Mouse (Mus musculus): ENCODE results near the gene Itk. TPM values are rescaled to one million over a fixed set of nuclear protein-coding genes. Genes with fewer than 3 reads are reported as not detected.

Gene Itk
- polyA plus RNA-seq, 1 experiment from 2014 or later = not detected

GRCm38 (mm10) chr11:46372331-46372953, 16.9 kb downstream of the Itk start:
- no peak overlapping the region for H3K4me3 ChIP-seq (replicated peaks)
- H3K27me3 ChIP-seq (replicated peaks) = no peaks in the 10 kb centered on the region
- no peak overlapping the region for H3K27ac ChIP-seq (replicated peaks)
- no peaks in the 10 kb centered on the region for H3K36me3 ChIP-seq
- no peak for ATAC-seq (ENCODE audit: low FRiP score)
- H3K9me3 ChIP-seq (replicated peaks) = no peaks in the 10 kb centered on the region
- no peak overlapping the region for H3K9ac ChIP-seq (replicated peaks)
- 81% methylated on average over 8 of the region's 8 CpGs for WGBS
- no peaks in the 10 kb centered on the region for H3K4me1 ChIP-seq
- H3K4me2 ChIP-seq = no peak overlapping the region

GRCm38 (mm10) chr11:46371250-46371649, 18.1 kb downstream of the Itk start:
- no peak for ATAC-seq (ENCODE audit: low FRiP score)
- Histone ChIP-seq H3K36me3 (no peaks in the 10 kb centered on the region), H3K9ac (replicated peaks) (no peak overlapping the region), H3K27me3 (replicated peaks) (no peaks in the 10 kb centered on the region), H3K4me1 (no peaks in the 10 kb centered on the region), H3K4me3 (replicated peaks) (no peak overlapping the region), H3K4me2 (no peak overlapping the region), H3K9me3 (replicated peaks) (no peaks in the 10 kb centered on the region), H3K27ac (replicated peaks) (no peak overlapping the region)
- WGBS = 92% methylated on average over 8 of the region's 8 CpGs

GRCm38 (mm10) chr11:46370457-46370856, 18.9 kb downstream of the Itk start:
- Histone ChIP-seq H3K9me3 (replicated peaks) (no peaks in the 10 kb centered on the region), H3K27me3 (replicated peaks) (no peaks in the 10 kb centered on the region), H3K4me1 (no peaks in the 10 kb centered on the region), H3K4me3 (replicated peaks) (no peak overlapping the region), H3K27ac (replicated peaks) (no peak overlapping the region), H3K4me2 (no peak overlapping the region), H3K9ac (replicated peaks) (no peak overlapping the region), H3K36me3 (no peaks in the 10 kb centered on the region)
- WGBS = 86% methylated on average over 4 of the region's 4 CpGs
- ATAC-seq (ENCODE audit: low FRiP score) = no peak

- Histone ChIP-seq H3K36me3 (no peaks in the 10 kb centered on the region), H3K4me1 (no peaks in the 10 kb centered on the region), H3K9ac (replicated peaks) (no peak overlapping the region), H3K27me3 (replicated peaks) (no peaks in the 10 kb centered on the region), H3K27ac (replicated peaks) (no peak overlapping the region), H3K4me3 (replicated peaks) (no peak overlapping the region), H3K4me2 (no peak overlapping the region), H3K9me3 (replicated peaks) (no peaks in the 10 kb centered on the region)
- 74% methylated on average over 3 of the region's 3 CpGs for WGBS
- ATAC-seq (ENCODE audit: low FRiP score) = no peak
These were observed 23.0 kb downstream of the Itk start for GRCm38 (mm10) chr11:46366357-46366756.

- WGBS = 80% methylated on average over 5 of the region's 5 CpGs
- Histone ChIP-seq H3K9me3 (replicated peaks) (no peaks in the 10 kb centered on the region), H3K36me3 (no peaks in the 10 kb centered on the region), H3K27ac (replicated peaks) (no peak overlapping the region), H3K4me3 (replicated peaks) (no peak overlapping the region), H3K4me1 (no peaks in the 10 kb centered on the region), H3K9ac (replicated peaks) (no peak overlapping the region), H3K27me3 (replicated peaks) (no peaks in the 10 kb centered on the region), H3K4me2 (no peak overlapping the region)
- ATAC-seq (ENCODE audit: low FRiP score) = no peak
These were observed 23.6 kb downstream of the Itk start for GRCm38 (mm10) chr11:46365744-46366143.

GRCm38 (mm10) chr11:46363864-46364263, 25.5 kb downstream of the Itk start:
- 95% methylated on average over 9 of the region's 9 CpGs for WGBS
- Histone ChIP-seq H3K9ac (replicated peaks) (no peak overlapping the region), H3K27me3 (replicated peaks) (no peaks in the 10 kb centered on the region), H3K36me3 (no peaks in the 10 kb centered on the region), H3K27ac (replicated peaks) (no peak overlapping the region), H3K4me2 (no peak overlapping the region), H3K4me1 (no peaks in the 10 kb centered on the region), H3K9me3 (replicated peaks) (no peaks in the 10 kb centered on the region), H3K4me3 (replicated peaks) (no peak overlapping the region)
- no peak for ATAC-seq (ENCODE audit: low FRiP score)

GRCm38 (mm10) chr11:46362061-46363022, 27.0 kb downstream of the Itk start:
- Histone ChIP-seq H3K4me2 (no peak overlapping the region), H3K9ac (replicated peaks) (no peak overlapping the region), H3K9me3 (replicated peaks) (no peaks in the 10 kb centered on the region), H3K36me3 (no peaks in the 10 kb centered on the region), H3K27me3 (replicated peaks) (no peaks in the 10 kb centered on the region), H3K4me1 (no peaks in the 10 kb centered on the region), H3K4me3 (replicated peaks) (no peak overlapping the region), H3K27ac (replicated peaks) (no peak overlapping the region)
- 82% methylated on average over 18 of the region's 18 CpGs for WGBS
- no peak for ATAC-seq (ENCODE audit: low FRiP score)

GRCm38 (mm10) chr11:46360991-46361665, 28.2 kb downstream of the Itk start:
- 90% methylated on average over 2 of the region's 2 CpGs for WGBS
- Histone ChIP-seq H3K9me3 (replicated peaks) (no peaks in the 10 kb centered on the region), H3K27ac (replicated peaks) (no peak overlapping the region), H3K4me3 (replicated peaks) (no peak overlapping the region), H3K9ac (replicated peaks) (no peak overlapping the region), H3K4me1 (no peaks in the 10 kb centered on the region), H3K4me2 (no peak overlapping the region), H3K36me3 (no peaks in the 10 kb centered on the region), H3K27me3 (replicated peaks) (no peaks in the 10 kb centered on the region)
- ATAC-seq (ENCODE audit: low FRiP score) = no peak

GRCm38 (mm10) chr11:46358369-46358768, 30.9 kb downstream of the Itk start:
- Histone ChIP-seq H3K9me3 (replicated peaks) (no peaks in the 10 kb centered on the region), H3K9ac (replicated peaks) (no peak overlapping the region), H3K27ac (replicated peaks) (no peak overlapping the region), H3K4me1 (no peaks in the 10 kb centered on the region), H3K4me2 (no peak overlapping the region), H3K27me3 (replicated peaks) (no peaks in the 10 kb centered on the region), H3K36me3 (no peaks in the 10 kb centered on the region), H3K4me3 (replicated peaks) (no peak overlapping the region)
- ATAC-seq (ENCODE audit: low FRiP score) = no peak
- 74% methylated on average over 1 of the region's 1 CpGs for WGBS

- H3K36me3 ChIP-seq = no peaks in the 10 kb centered on the region
- no peak overlapping the region for H3K4me2 ChIP-seq
- H3K4me1 ChIP-seq = no peaks in the 10 kb centered on the region
- no peaks in the 10 kb centered on the region for H3K9me3 ChIP-seq (replicated peaks)
- H3K27me3 ChIP-seq (replicated peaks) = no peaks in the 10 kb centered on the region
- H3K27ac ChIP-seq (replicated peaks) = no peak overlapping the region
- no peak for ATAC-seq (ENCODE audit: low FRiP score)
- WGBS = 51% methylated on average over 2 of the region's 2 CpGs
- no peak overlapping the region for H3K9ac ChIP-seq (replicated peaks)
- no peak overlapping the region for H3K4me3 ChIP-seq (replicated peaks)
These were observed 39.5 kb downstream of the Itk start for GRCm38 (mm10) chr11:46349681-46350410.

GRCm38 (mm10) chr11:46348416-46348815, 40.9 kb downstream of the Itk start:
- Histone ChIP-seq H3K27me3 (replicated peaks) (no peaks in the 10 kb centered on the region), H3K4me3 (replicated peaks) (no peak overlapping the region), H3K4me1 (no peaks in the 10 kb centered on the region), H3K9me3 (replicated peaks) (no peaks in the 10 kb centered on the region), H3K4me2 (no peak overlapping the region), H3K27ac (replicated peaks) (no peak overlapping the region), H3K36me3 (no peaks in the 10 kb centered on the region), H3K9ac (replicated peaks) (no peak overlapping the region)
- WGBS = 80% methylated on average over 3 of the region's 3 CpGs
- no peak for ATAC-seq (ENCODE audit: low FRiP score)

Data from neural tube, embryonic 15.5 days (tissue).